Mouse (Mus musculus) liver, embryonic 14.5 days (tissue): Measurements from ENCODE around the gene Nek4. TPM values are rescaled to one million over a fixed set of nuclear protein-coding genes. Genes with fewer than 3 reads are reported as not detected.

Source experiments
- ATAC-seq: fragments of 200-750 bp; cut with Nextera tagmentation; 2 replicates; pipeline ENCODE4 v1.8.0; 2017; ENCODE audit warnings: moderate number of reproducible peaks, mild to moderate bottlenecking, moderate library complexity; ENCODE audit not compliant: insufficient read depth
- DNase-seq, 3 experiments: peaks; one replicate each; pipeline ENCODE4 v3.0.0-alpha.2; 2012 to 2013; ENCODE audit warnings: low read depth in 3 of 3, low spot score in 3 of 3
- H3K27ac ChIP-seq: fragments of 300-500 bp; sonication (generic); 2 replicates; pipeline ENCODE4 v1.5.1; 2014; ENCODE audit warnings: moderate library complexity, mild to moderate bottlenecking, control low read depth, inconsistent platforms
- H3K27me3 ChIP-seq: fragments of 300-500 bp; sonication (generic); 2 replicates; pipeline ENCODE4 v1.6.1; 2014; ENCODE audit warnings: mild to moderate bottlenecking, low read length, moderate library complexity; ENCODE audit not compliant: control insufficient read depth, insufficient read depth
- H3K36me3 ChIP-seq: fragments of 300-500 bp; sonication (generic); replicated peaks from 2 replicates; pipeline ENCODE4 v1.6.1; 2014; ENCODE audit warnings: low read depth; ENCODE audit not compliant: control insufficient read depth, insufficient read depth
- H3K4me1 ChIP-seq, 2 experiments: fragments of 200-500 bp in 1 of 2; fragments of 300-500 bp in 1 of 2; sonication (generic) in 1 of 2; replicated peaks; 2 replicates each; pipeline ENCODE4 v1.6.1; 2012 to 2014; ENCODE audit warnings: antibody characterized with exemption in 1 of 2, inconsistent platforms in 1 of 2, low read length in 1 of 2; ENCODE audit not compliant: control insufficient read depth in 2 of 2, insufficient read depth in 2 of 2
- H3K4me2 ChIP-seq: fragments of 300-500 bp; sonication (generic); 2 replicates; pipeline ENCODE4 v1.6.1; 2014; ENCODE audit warnings: low read depth, mild to moderate bottlenecking, control low read depth, moderate library complexity
- H3K4me3 ChIP-seq, 2 experiments: fragments of 200-500 bp in 1 of 2; fragments of 300-500 bp in 1 of 2; sonication (generic) in 1 of 2; 2 replicates each; pipeline ENCODE4 v1.5.1; 2012 to 2014; ENCODE audit warnings: low read depth in 2 of 2, low read length in 2 of 2, mild to moderate bottlenecking in 2 of 2, control low read depth in 1 of 2, inconsistent platforms in 1 of 2, moderate library complexity in 1 of 2; ENCODE audit not compliant: insufficient read depth in 1 of 2
- H3K9ac ChIP-seq: fragments of 300-500 bp; sonication (generic); replicated peaks from 2 replicates; pipeline ENCODE4 v1.6.1; 2014; ENCODE audit warnings: mild to moderate bottlenecking, control low read depth, moderate library complexity
- H3K9me3 ChIP-seq: fragments of 300-500 bp; sonication (generic); 2 replicates; pipeline ENCODE4 v1.6.1; 2016; ENCODE audit warnings: low read length, mixed read lengths; ENCODE audit not compliant: control insufficient read depth
- CTCF ChIP-seq: IDR thresholded peaks from 2 replicates; pipeline ENCODE4 v1.5.1; 2016; ENCODE audit warnings: antibody characterized with exemption, low read depth, control low read depth
- EP300 ChIP-seq: IDR thresholded peaks from 2 replicates; pipeline ENCODE4 v1.6.1; 2016; ENCODE audit warnings: antibody characterized with exemption, low read depth
- WGBS: fragments of 180-500 bp; shearing (Covaris S2); extraction: QIAGEN DNeasy Blood & Tissue Kit; methylation state at CpG from one replicate; pipeline ENCODE4 v1.1.7; 2014; ENCODE audit not compliant: insufficient replicate concordance; 5-methylcytosine and 5-hydroxymethylcytosine counted together
- polyA plus RNA-seq, 2 experiments: library from polyadenylated mRNA; depleted of rRNA in 1 of 2; stranded (reverse) in 1 of 2; unstranded in 1 of 2; fragments of >200 nt; fragmentation: Nextera tagmentation in 1 of 2; extraction: Ambion mirVana in 1 of 2; gene quantifications; 2 replicates each; pipeline versions ENCODE4 v1.2.1 to v1.2.3; 2012 to 2014

The Nek4 gene
- polyA plus RNA-seq, 2 experiments = 2.6 to 3.0 TPM

GRCm38 (mm10) chr14:30996417-30996816 lies 45.2 kb downstream of the Nek4 start:
- Histone ChIP-seq H3K4me3 (no peak overlapping the region), H3K27me3 (no peaks in the 10 kb centered on the region), H3K4me1 (peaks cover 0 to 9% of the 10 kb centered on the region in 2 experiments; a peak in 3 of 4 replicates), H3K27ac (no peak overlapping the region), H3K9ac (no peak overlapping the region), H3K36me3 (peaks cover 3% of the 10 kb centered on the region; the same call in 1 of the 2 replicates), H3K9me3 (no peaks in the 10 kb centered on the region), H3K4me2 (no peak overlapping the region)
- TF ChIP-seq CTCF = no peak
- DNase-seq (no peak), ATAC-seq (no peak)

- Histone ChIP-seq H3K9ac (peak overlapping the region; percentile 79), H3K4me1 (peaks cover 4 to 9% of the 10 kb centered on the region in 2 experiments), H3K9me3 (no peaks in the 10 kb centered on the region), H3K27me3 (no peaks in the 10 kb centered on the region), H3K27ac (peak overlapping the region; percentile 52; the same call in 1 of the 2 replicates), H3K4me2 (peak overlapping the region; percentile 74), H3K4me3 (peak overlapping the region; percentile 78 to 80), H3K36me3 (peaks cover 3% of the 10 kb centered on the region; the same call in 1 of the 2 replicates)
- WGBS = 44% methylated on average over 10 of the region's 10 CpGs
- TF ChIP-seq EP300 (no peak), CTCF (no peak)
- ATAC-seq (no peak), DNase-seq (no peak)
These were observed 49.2 kb downstream of the Nek4 start for GRCm38 (mm10) chr14:31000356-31000755.

- ATAC-seq (no peak), DNase-seq (no peak)
- TF ChIP-seq EP300 = no peak
- peak; percentile 41; the same call in 1 of the 2 replicates for TF ChIP-seq CTCF
- H3K4me3 ChIP-seq = peak overlapping the region; percentile 78 to 80
- H3K9ac ChIP-seq = peak overlapping the region; percentile 79
- H3K36me3 ChIP-seq = peaks cover 3% of the 10 kb centered on the region; the same call in 1 of the 2 replicates
- no peaks in the 10 kb centered on the region for H3K9me3 ChIP-seq
- WGBS = under 1% methylated on average over 21 of the region's 21 CpGs
- peak overlapping the region; percentile 74 for H3K4me2 ChIP-seq
- H3K4me1 ChIP-seq = peaks cover 4 to 9% of the 10 kb centered on the region in 2 experiments
- H3K27me3 ChIP-seq = no peaks in the 10 kb centered on the region
- H3K27ac ChIP-seq = peak overlapping the region; percentile 52
These were observed 49.7 kb downstream of the Nek4 start for GRCm38 (mm10) chr14:31000816-31001306.

GRCm38 (mm10) chr14:31001307-31002205 lies 50.4 kb downstream of the Nek4 start, which contains the start of the genes Glt8d1 and Spcs1:
Glt8d1 (plus strand) TSS chr14:31001400.
Spcs1 (minus strand) TSS chr14:31001672.
- Histone ChIP-seq H3K9ac (peak within 1 kb of the TSS; percentile 79), H3K27ac (peak within 1 kb of the TSS; percentile 52), H3K36me3 (peaks cover 3% of the 10 kb centered on the region; the same call in 1 of the 2 replicates), H3K4me1 (peaks cover 7 to 10% of the 10 kb centered on the region in 2 experiments), H3K9me3 (no peaks in the 10 kb centered on the region), H3K4me2 (peak within 1 kb of the TSS; percentile 74), H3K4me3 (peak within 1 kb of the TSS; percentile 78 to 80), H3K27me3 (no peaks in the 10 kb centered on the region)
- TF ChIP-seq CTCF = no peak
- TF ChIP-seq EP300 = peak; percentile 19; the same call in 1 of the 2 replicates
- DNase-seq (peak; percentile 61 to 71 (median 65)), ATAC-seq (peak; percentile 88)
- 2% methylated on average over 82 of the region's 84 CpGs for WGBS

- H3K27me3 ChIP-seq = no peaks in the 10 kb centered on the region
- no peaks in the 10 kb centered on the region for H3K9me3 ChIP-seq
- WGBS = 58% methylated on average over 2 of the region's 2 CpGs
- H3K4me2 ChIP-seq = no peak overlapping the region
- H3K36me3 ChIP-seq = peaks cover 4% of the 10 kb centered on the region; the same call in 1 of the 2 replicates
- H3K27ac ChIP-seq = no peak overlapping the region
- H3K9ac ChIP-seq = no peak overlapping the region
- TF ChIP-seq CTCF (no peak), EP300 (no peak)
- DNase-seq (no peak), ATAC-seq (no peak)
- H3K4me1 ChIP-seq = peaks cover 13 to 15% of the 10 kb centered on the region in 2 experiments
- no peak overlapping the region for H3K4me3 ChIP-seq
These were observed 53.4 kb downstream of the Nek4 start for GRCm38 (mm10) chr14:31004527-31004926.
